Mouse (Mus musculus) heart, adult 2 months (tissue): ENCODE data around the gene Ncaph2. TPM values are rescaled to one million over a fixed set of nuclear protein-coding genes. Genes with fewer than 3 reads are reported as not detected.

Source experiments
- DNase-seq, 2 experiments: peaks; one replicate each; pipeline ENCODE4 v3.0.0; 2021
- H3K27ac ChIP-seq: fragments of 200-600 bp; 2 replicates; pipeline ENCODE4 v1.8.1; 2022
- H3K27me3 ChIP-seq: fragments of 200-500 bp; 2 replicates; pipeline ENCODE4 v1.6.1; 2012; ENCODE audit warnings: mild to moderate bottlenecking, low read length, inconsistent platforms, mixed read lengths; ENCODE audit not compliant: control insufficient read depth, insufficient read depth
- H3K36me3 ChIP-seq: fragments of 200-500 bp; 2 replicates; pipeline ENCODE4 v1.6.1; 2012; ENCODE audit warnings: low read length, inconsistent platforms; ENCODE audit not compliant: control insufficient read depth, insufficient read depth
- H3K4me1 ChIP-seq: fragments of 200-500 bp; 2 replicates; pipeline ENCODE4 v1.6.1; 2011; ENCODE audit warnings: low read length; ENCODE audit not compliant: control insufficient read depth, insufficient read depth
- H3K4me3 ChIP-seq: fragments of 200-600 bp; 2 replicates; pipeline ENCODE4 v1.8.1; 2022
- H3K79me2 ChIP-seq: fragments of 200-500 bp; replicated peaks from 2 replicates; pipeline ENCODE4 v1.6.1; 2012; ENCODE audit warnings: mild to moderate bottlenecking, inconsistent platforms, low read length, moderate library complexity, mixed read lengths; ENCODE audit not compliant: control insufficient read depth, insufficient read depth
- H3K9ac ChIP-seq: fragments of 200-500 bp; 2 replicates; pipeline ENCODE4 v1.6.1; 2012; ENCODE audit warnings: low read depth, mild to moderate bottlenecking, control low read depth, inconsistent platforms, low read length, mixed read lengths
- CTCF ChIP-seq: fragments of 200-600 bp; IDR thresholded peaks from 2 replicates; pipeline ENCODE4 v1.8.1; 2022; ENCODE audit warnings: antibody characterized with exemption, mild to moderate bottlenecking, moderate library complexity
- EP300 ChIP-seq: fragments of 200-500 bp; IDR thresholded peaks from 2 replicates; pipeline ENCODE4 v1.6.1; 2011; ENCODE audit warnings: low read depth, low read length, control low read depth; ENCODE audit not compliant: insufficient read depth
- POLR2A ChIP-seq: fragments of 200-500 bp; IDR thresholded peaks from 2 replicates; pipeline ENCODE4 v1.6.1; 2011; ENCODE audit warnings: mild to moderate bottlenecking, low read depth, low read length, control low read depth; ENCODE audit not compliant: insufficient read depth
- WGBS: fragments of 180-500 bp; shearing (Covaris S2); methylation state at CpG from one replicate; pipeline ENCODE4 v1.1.7; 2018; 5-methylcytosine and 5-hydroxymethylcytosine counted together
- intact Hi-C: fragments of 180-260 bp; cut with DNase I; formaldehyde crosslinking; loops from one replicate; pipeline ENCODE4 v1.15.1; 2025
- polyA plus RNA-seq: library from polyadenylated mRNA; depleted of rRNA; stranded (reverse); fragments of >200 nt; gene quantifications from 2 replicates; pipeline ENCODE4 v1.2.3, GENCODE M21; 2012
- total RNA-seq, 2 experiments: library from RNA; stranded (reverse); gene quantifications; 2 replicates each; pipeline ENCODE4 v1.2.3; 2021

The Ncaph2 gene
- total and polyA plus RNA-seq, 3 experiments, result 49.3 to 69.9 (median 55.7) TPM

- DNase-seq, result no peak
- H3K79me2 ChIP-seq, result peaks cover 3% of the 10 kb centered on the region
- peaks cover 6% of the 10 kb centered on the region for H3K4me1 ChIP-seq
- H3K4me3 ChIP-seq, result peak overlapping the region; percentile 97
- H3K36me3 ChIP-seq, result no peaks in the 10 kb centered on the region
- H3K27me3 ChIP-seq, result no peaks in the 10 kb centered on the region
- under 1% methylated on average over 15 of the region's 15 CpGs for WGBS
- intact Hi-C loops, result no loop called here
- H3K27ac ChIP-seq, result peak overlapping the region; percentile 90
- no peak overlapping the region for H3K9ac ChIP-seq
- no peak for TF ChIP-seq CTCF
- no peak for TF ChIP-seq POLR2A
- no peak for TF ChIP-seq EP300
Measured at GRCm38 (mm10) chr15:89356372-89356771, 853 bp downstream of the Ncaph2 start.

- no peak for DNase-seq
- WGBS, result 50% methylated on average over 3 of the region's 3 CpGs
- no peak overlapping the region for H3K4me3 ChIP-seq
- H3K36me3 ChIP-seq, result no peaks in the 10 kb centered on the region
- H3K27me3 ChIP-seq, result no peaks in the 10 kb centered on the region
- TF ChIP-seq CTCF (no peak), EP300 (no peak), POLR2A (no peak)
- intact Hi-C loops, result no loop called here
- H3K79me2 ChIP-seq, result peaks cover 3% of the 10 kb centered on the region
- no peak overlapping the region for H3K27ac ChIP-seq
- H3K4me1 ChIP-seq, result peaks cover 6% of the 10 kb centered on the region
- no peak overlapping the region for H3K9ac ChIP-seq
Measured at GRCm38 (mm10) chr15:89358784-89359183, 3.3 kb downstream of the Ncaph2 start.

GRCm38 (mm10) chr15:89363051-89363450 lies 7.5 kb downstream of the Ncaph2 start:
- Histone ChIP-seq H3K9ac (no peak overlapping the region), H3K79me2 (no peaks in the 10 kb centered on the region; the same call in 1 of the 2 replicates), H3K36me3 (no peaks in the 10 kb centered on the region), H3K27me3 (no peaks in the 10 kb centered on the region), H3K4me1 (no peaks in the 10 kb centered on the region), H3K4me3 (no peak overlapping the region), H3K27ac (no peak overlapping the region)
- intact Hi-C loops, result no loop called here
- DNase-seq, result no peak
- WGBS, result 82% methylated on average over 7 of the region's 7 CpGs
- TF ChIP-seq EP300, result no peak

- Histone ChIP-seq H3K4me3 (no peak overlapping the region), H3K4me1 (no peaks in the 10 kb centered on the region), H3K27ac (no peak overlapping the region), H3K79me2 (no peaks in the 10 kb centered on the region; the same call in 1 of the 2 replicates), H3K27me3 (no peaks in the 10 kb centered on the region), H3K9ac (no peak overlapping the region), H3K36me3 (no peaks in the 10 kb centered on the region)
- no peak for TF ChIP-seq CTCF
- no peak for TF ChIP-seq EP300
- no peak for TF ChIP-seq POLR2A
- intact Hi-C loops, result no loop called here
- WGBS, result 84% methylated on average over 4 of the region's 4 CpGs
- no peak for DNase-seq
Measured at GRCm38 (mm10) chr15:89365141-89365551, 9.6 kb downstream of the Ncaph2 start.

GRCm38 (mm10) chr15:89372068-89372467 lies 16.5 kb downstream of the Ncaph2 start:
- Histone ChIP-seq H3K4me1 (peaks cover 7% of the 10 kb centered on the region), H3K27me3 (no peaks in the 10 kb centered on the region), H3K4me3 (no peak overlapping the region), H3K27ac (no peak overlapping the region), H3K9ac (no peak overlapping the region), H3K79me2 (no peaks in the 10 kb centered on the region), H3K36me3 (no peaks in the 10 kb centered on the region)
- WGBS, result 86% methylated on average over 13 of the region's 13 CpGs
- intact Hi-C loops, result loop anchor here (2.0 to 10.0 kb wide), 2 partner anchors 17 to 227 kb away; partner anchors contain the start of genes Lmf2, Mapk11, Mapk12 and Ncaph2
- peak in 1 of 2 experiments; percentile 17 for DNase-seq
- TF ChIP-seq POLR2A, result no peak
- TF ChIP-seq CTCF, result no peak
- no peak for TF ChIP-seq EP300

- H3K27ac ChIP-seq, result peak overlapping the region; percentile 7; the same call in 1 of the 2 replicates
- H3K79me2 ChIP-seq, result no peaks in the 10 kb centered on the region
- H3K4me1 ChIP-seq, result peaks cover 7% of the 10 kb centered on the region
- no peaks in the 10 kb centered on the region for H3K36me3 ChIP-seq
- 0 out of 2 replicates have a peak, but pooled peaks cover 1% of the 10 kb centered on the region for H3K27me3 ChIP-seq
- DNase-seq, result peak in 1 of 2 experiments; percentile 23
- H3K9ac ChIP-seq, result peak overlapping the region; percentile 73
- H3K4me3 ChIP-seq, result no peak overlapping the region
- no peak for TF ChIP-seq CTCF
- WGBS, result 80% methylated on average over 7 of the region's 7 CpGs
- intact Hi-C loops, result loop anchor here (2.0 to 10.0 kb wide), 2 partner anchors 18 to 228 kb away; partner anchors contain the start of genes Lmf2, Mapk11, Mapk12 and Ncaph2
Measured at GRCm38 (mm10) chr15:89372536-89372935, 17.0 kb downstream of the Ncaph2 start.
